Mouse (Mus musculus): ENCODE measurements around the gene Agpat3. TPM values are rescaled to one million over a fixed set of nuclear protein-coding genes. Genes with fewer than 3 reads are reported as not detected.

Gene Agpat3
- polyA plus RNA-seq, 1 experiment from 2014 or later, result 68.1 TPM

- WGBS, result 69% methylated on average over 22 of the region's 22 CpGs
- no peak overlapping the region for H3K27ac ChIP-seq
- no peaks in the 10 kb centered on the region for H3K27me3 ChIP-seq
- H3K4me3 ChIP-seq, result no peak overlapping the region
- H3K4me1 ChIP-seq, result no peaks in the 10 kb centered on the region
- no peak overlapping the region for H3K4me2 ChIP-seq
- H3K9me3 ChIP-seq, result no peaks in the 10 kb centered on the region
- peak; percentile 9; the same call in 1 of the 2 replicates for ATAC-seq (ENCODE audit: borderline replicate concordance, extremely low read depth, low FRiP score, low TSS enrichment)
- H3K36me3 ChIP-seq, result peaks cover 25% of the 10 kb centered on the region
- no peak overlapping the region for H3K9ac ChIP-seq
These were observed 64.7 kb downstream of the Agpat3 start for GRCm38 (mm10) chr10:78287465-78288132.

- no peaks in the 10 kb centered on the region for H3K27me3 ChIP-seq
- ATAC-seq (ENCODE audit: borderline replicate concordance, extremely low read depth, low FRiP score, low TSS enrichment), result no peak
- peaks cover 33% of the 10 kb centered on the region for H3K36me3 ChIP-seq
- no peak overlapping the region for H3K27ac ChIP-seq
- no peak overlapping the region for H3K4me3 ChIP-seq
- H3K4me2 ChIP-seq, result no peak overlapping the region
- H3K9me3 ChIP-seq, result no peaks in the 10 kb centered on the region
- H3K9ac ChIP-seq, result no peak overlapping the region
- 87% methylated on average over 4 of the region's 4 CpGs for WGBS
- H3K4me1 ChIP-seq, result no peaks in the 10 kb centered on the region
These were observed 66.3 kb downstream of the Agpat3 start for GRCm38 (mm10) chr10:78285959-78286358.

- H3K36me3 ChIP-seq, result peaks cover 38% of the 10 kb centered on the region
- no peaks in the 10 kb centered on the region for H3K27me3 ChIP-seq
These were observed 66.9 kb downstream of the Agpat3 start for GRCm38 (mm10) chr10:78285409-78285808.

GRCm38 (mm10) chr10:78284812-78285211, 67.5 kb downstream of the Agpat3 start:
- H3K9me3 ChIP-seq, result no peaks in the 10 kb centered on the region
- no peak overlapping the region for H3K9ac ChIP-seq
- H3K27me3 ChIP-seq, result no peaks in the 10 kb centered on the region
- H3K27ac ChIP-seq, result no peak overlapping the region
- no peak overlapping the region for H3K4me2 ChIP-seq
- H3K4me1 ChIP-seq, result no peaks in the 10 kb centered on the region
- ATAC-seq (ENCODE audit: borderline replicate concordance, extremely low read depth, low FRiP score, low TSS enrichment), result no peak
- H3K36me3 ChIP-seq, result peaks cover 42% of the 10 kb centered on the region
- 87% methylated on average over 12 of the region's 12 CpGs for WGBS
- H3K4me3 ChIP-seq, result no peak overlapping the region

More at GRCm38 (mm10) chr10:78285409-78285808, 66.9 kb downstream of the Agpat3 start:
- H3K9me3 ChIP-seq, result no peaks in the 10 kb centered on the region
- H3K4me3 ChIP-seq, result no peak overlapping the region
- no peak overlapping the region for H3K27ac ChIP-seq
- no peak overlapping the region for H3K4me2 ChIP-seq
- 88% methylated on average over 6 of the region's 6 CpGs for WGBS
- H3K9ac ChIP-seq, result no peak overlapping the region
- H3K4me1 ChIP-seq, result no peaks in the 10 kb centered on the region
- ATAC-seq (ENCODE audit: borderline replicate concordance, extremely low read depth, low FRiP score, low TSS enrichment), result no peak

GRCm38 (mm10) chr10:78282411-78282810, 69.9 kb downstream of the Agpat3 start:
- Histone ChIP-seq H3K27ac (no peak overlapping the region), H3K27me3 (no peaks in the 10 kb centered on the region), H3K4me3 (no peak overlapping the region), H3K4me1 (no peaks in the 10 kb centered on the region), H3K9me3 (no peaks in the 10 kb centered on the region), H3K9ac (no peak overlapping the region), H3K36me3 (peaks cover 40% of the 10 kb centered on the region), H3K4me2 (no peak overlapping the region)
- 82% methylated on average over 4 of the region's 4 CpGs for WGBS
- no peak for ATAC-seq (ENCODE audit: borderline replicate concordance, extremely low read depth, low FRiP score, low TSS enrichment)

- no peak for ATAC-seq (ENCODE audit: borderline replicate concordance, extremely low read depth, low FRiP score, low TSS enrichment)
- Histone ChIP-seq H3K4me2 (no peak overlapping the region), H3K9ac (no peak overlapping the region), H3K36me3 (peaks cover 35% of the 10 kb centered on the region), H3K27ac (no peak overlapping the region), H3K27me3 (no peaks in the 10 kb centered on the region), H3K4me3 (no peak overlapping the region), H3K9me3 (no peaks in the 10 kb centered on the region), H3K4me1 (no peaks in the 10 kb centered on the region)
- WGBS, result 86% methylated on average over 9 of the region's 9 CpGs
These were observed 71.8 kb downstream of the Agpat3 start for GRCm38 (mm10) chr10:78280486-78280885.

GRCm38 (mm10) chr10:78279210-78279609, 73.1 kb downstream of the Agpat3 start:
- Histone ChIP-seq H3K36me3 (peaks cover 32% of the 10 kb centered on the region), H3K9me3 (no peaks in the 10 kb centered on the region), H3K27ac (no peak overlapping the region), H3K4me2 (no peak overlapping the region), H3K9ac (no peak overlapping the region), H3K4me3 (no peak overlapping the region), H3K27me3 (no peaks in the 10 kb centered on the region), H3K4me1 (no peaks in the 10 kb centered on the region)
- WGBS, result 39% methylated on average over 8 of the region's 8 CpGs
- ATAC-seq (ENCODE audit: borderline replicate concordance, extremely low read depth, low FRiP score, low TSS enrichment), result peak; percentile 43; the same call in 1 of the 2 replicates

GRCm38 (mm10) chr10:78277835-78278234, 74.5 kb downstream of the Agpat3 start:
- H3K4me3 ChIP-seq, result no peak overlapping the region
- 65% methylated on average over 3 of the region's 3 CpGs for whole genome bisulfite sequencing
- no peak for ATAC-seq (ENCODE audit: borderline replicate concordance, extremely low read depth, low FRiP score, low TSS enrichment)
- peaks cover 37% of the 10 kb centered on the region for H3K36me3 ChIP-seq
- H3K27ac ChIP-seq, result no peak overlapping the region
- no peak overlapping the region for H3K4me2 ChIP-seq
- no peaks in the 10 kb centered on the region for H3K9me3 ChIP-seq
- H3K4me1 ChIP-seq, result 0 out of 2 replicates have a peak, but pooled peaks cover 2% of the 10 kb centered on the region
- H3K9ac ChIP-seq, result no peak overlapping the region
- H3K27me3 ChIP-seq, result no peaks in the 10 kb centered on the region

GRCm38 (mm10) chr10:78276242-78276641, 76.0 kb downstream of the Agpat3 start:
- H3K27ac ChIP-seq, result no peak overlapping the region
- H3K9me3 ChIP-seq, result no peaks in the 10 kb centered on the region
- ATAC-seq (ENCODE audit: borderline replicate concordance, extremely low read depth, low FRiP score, low TSS enrichment), result no peak
- 80% methylated on average over 4 of the region's 4 CpGs for WGBS
- no peak overlapping the region for H3K4me2 ChIP-seq
- 0 out of 2 replicates have a peak, but pooled peaks cover 2% of the 10 kb centered on the region for H3K4me1 ChIP-seq
- H3K36me3 ChIP-seq, result peaks cover 34% of the 10 kb centered on the region
- H3K9ac ChIP-seq, result no peak overlapping the region
- no peaks in the 10 kb centered on the region for H3K27me3 ChIP-seq
- H3K4me3 ChIP-seq, result no peak overlapping the region

GRCm38 (mm10) chr10:78272932-78273331, 79.4 kb downstream of the Agpat3 start:
- 0 out of 2 replicates have a peak, but pooled peaks have one; percentile 29 for ATAC-seq (ENCODE audit: borderline replicate concordance, extremely low read depth, low FRiP score, low TSS enrichment)
- Histone ChIP-seq H3K27me3 (no peaks in the 10 kb centered on the region), H3K36me3 (peaks cover 26% of the 10 kb centered on the region), H3K4me2 (no peak overlapping the region), H3K27ac (no peak overlapping the region), H3K9me3 (no peaks in the 10 kb centered on the region), H3K4me3 (no peak overlapping the region), H3K9ac (no peak overlapping the region), H3K4me1 (0 out of 2 replicates have a peak, but pooled peaks cover 2% of the 10 kb centered on the region)
- 34% methylated on average over 8 of the region's 9 CpGs for WGBS

- Histone ChIP-seq H3K27ac (no peak overlapping the region), H3K27me3 (no peaks in the 10 kb centered on the region), H3K4me3 (no peak overlapping the region), H3K4me2 (no peak overlapping the region), H3K36me3 (no peaks in the 10 kb centered on the region), H3K4me1 (no peaks in the 10 kb centered on the region), H3K9me3 (no peaks in the 10 kb centered on the region), H3K9ac (no peak overlapping the region)
- 60% methylated on average over 3 of the region's 3 CpGs for WGBS
- ATAC-seq (ENCODE audit: borderline replicate concordance, extremely low read depth, low FRiP score, low TSS enrichment), result no peak
These were observed 86.4 kb downstream of the Agpat3 start for GRCm38 (mm10) chr10:78265881-78266280.

GRCm38 (mm10) chr10:78264735-78265134, 87.6 kb downstream of the Agpat3 start:
- Histone ChIP-seq H3K9me3 (no peaks in the 10 kb centered on the region), H3K9ac (no peak overlapping the region), H3K4me2 (no peak overlapping the region), H3K4me1 (peaks cover 8% of the 10 kb centered on the region), H3K36me3 (no peaks in the 10 kb centered on the region), H3K4me3 (no peak overlapping the region), H3K27me3 (no peaks in the 10 kb centered on the region), H3K27ac (no peak overlapping the region)
- ATAC-seq (ENCODE audit: borderline replicate concordance, extremely low read depth, low FRiP score, low TSS enrichment), result no peak
- WGBS, result 74% methylated on average over 3 of the region's 3 CpGs

Data from lung, embryonic 15.5 days (tissue).